Mouse (Mus musculus) G1E (cell line): ENCODE measurements around the gene Gigyf1. TPM values are rescaled to one million over a fixed set of nuclear protein-coding genes. Genes with fewer than 3 reads are reported as not detected.

Source experiments
- ATAC-seq: 2 replicates; pipeline ENCODE4 v1.8.0; 2016; ENCODE audit warnings: mild to moderate bottlenecking; ENCODE audit not compliant: insufficient number of reproducible peaks, poor library complexity, low FRiP score, severe bottlenecking; ENCODE audit errors: extremely low read depth
- DNase-seq: peaks from one replicate; pipeline ENCODE4 v3.0.0; 2012; ENCODE audit warnings: low spot score
- H3K27me3 ChIP-seq: 2 replicates; pipeline ENCODE4 v1.6.1; 2012; ENCODE audit warnings: mild to moderate bottlenecking, low read length, inconsistent platforms; ENCODE audit not compliant: insufficient read depth
- H3K36me3 ChIP-seq: replicated peaks from 2 replicates; pipeline ENCODE3; 2012; ENCODE audit warnings: mild to moderate bottlenecking, inconsistent platforms
- H3K4me1 ChIP-seq: 2 replicates; pipeline ENCODE4 v1.6.1; 2012; ENCODE audit warnings: low read depth, low read length, inconsistent platforms, mixed read lengths; ENCODE audit not compliant: insufficient read depth
- H3K4me3 ChIP-seq: 2 replicates; pipeline ENCODE4 v1.5.1; 2012; ENCODE audit warnings: low read depth, mild to moderate bottlenecking, inconsistent platforms, low read length, moderate library complexity, mixed read lengths
- H3K9me3 ChIP-seq: replicated peaks from 2 replicates; pipeline ENCODE4 v1.6.1; 2012; ENCODE audit warnings: inconsistent platforms
- CTCF ChIP-seq: IDR thresholded peaks from 2 replicates; pipeline ENCODE4 v1.5.1; 2012; ENCODE audit warnings: low read depth, low read length, inconsistent platforms, mixed read lengths
- GATA1 ChIP-seq: IDR thresholded peaks from 2 replicates; pipeline ENCODE4 v1.6.1; 2012; ENCODE audit warnings: borderline replicate concordance, low read length, inconsistent platforms, mixed read lengths
- GATA2 ChIP-seq: IDR thresholded peaks from 2 replicates; pipeline ENCODE4 v1.6.1; 2012; ENCODE audit warnings: low read depth, low read length, inconsistent platforms, borderline replicate concordance
- POLR2AphosphoS5 ChIP-seq: IDR thresholded peaks from 2 replicates; pipeline ENCODE4 v1.6.1; 2012; ENCODE audit warnings: low read depth, low read length, inconsistent platforms; ENCODE audit not compliant: insufficient replicate concordance
- TAL1 ChIP-seq: conservative IDR thresholded peaks from 2 replicates; pipeline ENCODE4 v1.6.1; 2012; ENCODE audit warnings: low read depth, low read length, inconsistent platforms, mixed read lengths
- polyA plus RNA-seq: library from polyadenylated mRNA; stranded (reverse); fragments of >175 nt; gene quantifications from 2 replicates; pipeline ENCODE4 v1.2.3, GENCODE M21; 2012
- total RNA-seq, 2 experiments: library from RNA; stranded (forward) in 1 of 2; stranded (reverse) in 1 of 2; fragments of 200-1000 nt in 1 of 2; fragments of >200 nt in 1 of 2; fragmentation: Nextera tagmentation in 1 of 2; gene quantifications; 2 replicates each; pipeline ENCODE4 v1.2.3; 2014 to 2017

Gigyf1 gene
- total and polyA plus RNA-seq, 3 experiments: 6.8 to 50.4 (median 30.3) TPM

- Histone ChIP-seq H3K36me3 (no peaks in the 10 kb centered on the region), H3K27me3 (peaks cover 50% of the 10 kb centered on the region), H3K9me3 (no peaks in the 10 kb centered on the region), H3K4me3 (no peak overlapping the region), H3K4me1 (peaks cover 9% of the 10 kb centered on the region)
- TF ChIP-seq GATA2 (no peak), TAL1 (no peak), CTCF (no peak), GATA1 (no peak), POLR2AphosphoS5 (no peak)
- ATAC-seq: no peak
- DNase-seq: no peak
Measured at GRCm38 (mm10) chr5:137549840-137550239, 31.5 kb downstream of the Gigyf1 start.

GRCm38 (mm10) chr5:137551119-137551518, 32.8 kb downstream of the Gigyf1 start:
- H3K27me3 ChIP-seq: peaks cover 51% of the 10 kb centered on the region
- ATAC-seq (no peak), DNase-seq (no peak)
- peaks cover 9% of the 10 kb centered on the region for H3K4me1 ChIP-seq
- no peak for TF ChIP-seq TAL1
- no peak for TF ChIP-seq POLR2AphosphoS5
- H3K36me3 ChIP-seq: no peaks in the 10 kb centered on the region
- H3K4me3 ChIP-seq: no peak overlapping the region
- peaks cover 3% of the 10 kb centered on the region for H3K9me3 ChIP-seq

GRCm38 (mm10) chr5:137553000-137553399, 34.7 kb downstream of the Gigyf1 start:
- Histone ChIP-seq H3K36me3 (no peaks in the 10 kb centered on the region), H3K9me3 (peaks cover 3% of the 10 kb centered on the region), H3K27me3 (peaks cover 53% of the 10 kb centered on the region), H3K4me3 (no peak overlapping the region; the same call in 1 of the 2 replicates), H3K4me1 (peaks cover 9% of the 10 kb centered on the region)
- ATAC-seq (no peak), DNase-seq (no peak)
- TF ChIP-seq GATA2 (no peak), POLR2AphosphoS5 (no peak), TAL1 (no peak), CTCF (no peak), GATA1 (no peak)

- H3K9me3 ChIP-seq: peaks cover 3% of the 10 kb centered on the region
- ATAC-seq (no peak), DNase-seq (peak; percentile 68)
- H3K27me3 ChIP-seq: peaks cover 56% of the 10 kb centered on the region
- peak within 1 kb of the TSS; percentile 48; the same call in 1 of the 2 replicates for H3K4me3 ChIP-seq
- no peak for TF ChIP-seq GATA2
- TF ChIP-seq POLR2AphosphoS5: no peak
- TF ChIP-seq TAL1: no peak
- TF ChIP-seq GATA1: no peak
- TF ChIP-seq CTCF: no peak
- H3K36me3 ChIP-seq: no peaks in the 10 kb centered on the region
- H3K4me1 ChIP-seq: peaks cover 9% of the 10 kb centered on the region
Measured at GRCm38 (mm10) chr5:137553411-137553837, 35.1 kb downstream of the Gigyf1 start, which contains the start of gene Actl6b. Gene Actl6b, plus strand, starts transcription at chr5:137553517.

GRCm38 (mm10) chr5:137553898-137554297, 35.5 kb downstream of the Gigyf1 start:
- H3K36me3 ChIP-seq: no peaks in the 10 kb centered on the region
- peaks cover 3% of the 10 kb centered on the region for H3K9me3 ChIP-seq
- no peak for ATAC-seq
- DNase-seq: no peak
- H3K4me3 ChIP-seq: no peak overlapping the region
- peaks cover 57% of the 10 kb centered on the region for H3K27me3 ChIP-seq
- H3K4me1 ChIP-seq: peaks cover 9% of the 10 kb centered on the region
- TF ChIP-seq CTCF: no peak
- TF ChIP-seq TAL1: no peak
- no peak for TF ChIP-seq GATA2
- TF ChIP-seq POLR2AphosphoS5: no peak
- no peak for TF ChIP-seq GATA1

- Histone ChIP-seq H3K27me3 (peaks cover 44% of the 10 kb centered on the region), H3K4me3 (no peak overlapping the region), H3K9me3 (no peaks in the 10 kb centered on the region), H3K36me3 (no peaks in the 10 kb centered on the region), H3K4me1 (peaks cover 3% of the 10 kb centered on the region)
- DNase-seq (no peak), ATAC-seq (no peak)
- no peak for TF ChIP-seq TAL1
- no peak for TF ChIP-seq POLR2AphosphoS5
- no peak for TF ChIP-seq GATA2
- TF ChIP-seq CTCF: no peak
- no peak for TF ChIP-seq GATA1
Measured at GRCm38 (mm10) chr5:137561556-137561955, 43.2 kb downstream of the Gigyf1 start.

- no peaks in the 10 kb centered on the region for H3K9me3 ChIP-seq
- ATAC-seq (no peak), DNase-seq (no peak)
- no peak overlapping the region for H3K4me3 ChIP-seq
- no peak for TF ChIP-seq TAL1
- peaks cover 44% of the 10 kb centered on the region for H3K27me3 ChIP-seq
- no peaks in the 10 kb centered on the region for H3K36me3 ChIP-seq
- H3K4me1 ChIP-seq: peaks cover 6% of the 10 kb centered on the region
Measured at GRCm38 (mm10) chr5:137562965-137563364, 44.6 kb downstream of the Gigyf1 start.
